Mouse (Mus musculus) embryo, embryonic 11 days (tissue): ENCODE results near the gene Igfbpl1.

ENCODE experiments used
- DNase-seq: peaks from one replicate; pipeline ENCODE4 v3.0.0-alpha.2; 2015

Igfbpl1 gene

GRCm38 (mm10) chr4:45826275-45827040 lies at the start of gene Igfbpl1:
Gene Igfbpl1 (minus strand): TSS chr4:45826923.
- peak; percentile 76 for DNase-seq

- DNase-seq = peak; percentile 12
These were observed 45.4 kb upstream of the Igfbpl1 start for GRCm38 (mm10) chr4:45872147-45872546.

- DNase-seq = peak; percentile 43
These were observed 42.5 kb upstream of the Igfbpl1 start for GRCm38 (mm10) chr4:45869021-45869815.

GRCm38 (mm10) chr4:45867416-45867815 lies 40.7 kb upstream of the Igfbpl1 start:
- DNase-seq = no peak

GRCm38 (mm10) chr4:45861160-45861559 lies 34.4 kb upstream of the Igfbpl1 start:
- DNase-seq = no peak

- peak; percentile 85 for DNase-seq
These were observed 29.2 kb upstream of the Igfbpl1 start for GRCm38 (mm10) chr4:45855803-45856424.

- DNase-seq = no peak
These were observed 26.9 kb upstream of the Igfbpl1 start for GRCm38 (mm10) chr4:45853496-45854246.

- peak; percentile 41 for DNase-seq
These were observed 24.9 kb upstream of the Igfbpl1 start for GRCm38 (mm10) chr4:45851640-45852051.

- no peak for DNase-seq
These were observed 22.7 kb upstream of the Igfbpl1 start for GRCm38 (mm10) chr4:45849419-45849818.

- DNase-seq = peak; percentile 16
These were observed 22.1 kb upstream of the Igfbpl1 start for GRCm38 (mm10) chr4:45848825-45849156.

GRCm38 (mm10) chr4:45848109-45848824 lies 21.5 kb upstream of the Igfbpl1 start, which contains the start of gene Stra6l:
Gene Stra6l (plus strand): TSS chr4:45848664.
- DNase-seq = peak; percentile 48

- DNase-seq = no peak
These were observed 19.5 kb upstream of the Igfbpl1 start for GRCm38 (mm10) chr4:45846263-45846662.

GRCm38 (mm10) chr4:45844355-45844754 lies 17.6 kb upstream of the Igfbpl1 start:
- DNase-seq = peak; percentile 63

- no peak for DNase-seq
These were observed 6.7 kb upstream of the Igfbpl1 start for GRCm38 (mm10) chr4:45833461-45833860.

- DNase-seq = no peak
These were observed 5.3 kb upstream of the Igfbpl1 start for GRCm38 (mm10) chr4:45831996-45832395.

GRCm38 (mm10) chr4:45829907-45830759 lies 3.4 kb upstream of the Igfbpl1 start:
- DNase-seq = no peak

GRCm38 (mm10) chr4:45824761-45825556 lies 1.8 kb downstream of the Igfbpl1 start:
- no peak for DNase-seq

- peak; percentile 69 for DNase-seq
These were observed 2.5 kb downstream of the Igfbpl1 start for GRCm38 (mm10) chr4:45824049-45824760.

- peak; percentile 68 for DNase-seq
These were observed 3.7 kb downstream of the Igfbpl1 start for GRCm38 (mm10) chr4:45822781-45823575.
